Mouse (Mus musculus): ENCODE results near the gene Defb30. TPM values are rescaled to one million over a fixed set of nuclear protein-coding genes. Genes with fewer than 3 reads are reported as not detected.

Gene Defb30
- polyA plus RNA-seq, 1 experiment from 2014 or later, result not detected

DNA sequence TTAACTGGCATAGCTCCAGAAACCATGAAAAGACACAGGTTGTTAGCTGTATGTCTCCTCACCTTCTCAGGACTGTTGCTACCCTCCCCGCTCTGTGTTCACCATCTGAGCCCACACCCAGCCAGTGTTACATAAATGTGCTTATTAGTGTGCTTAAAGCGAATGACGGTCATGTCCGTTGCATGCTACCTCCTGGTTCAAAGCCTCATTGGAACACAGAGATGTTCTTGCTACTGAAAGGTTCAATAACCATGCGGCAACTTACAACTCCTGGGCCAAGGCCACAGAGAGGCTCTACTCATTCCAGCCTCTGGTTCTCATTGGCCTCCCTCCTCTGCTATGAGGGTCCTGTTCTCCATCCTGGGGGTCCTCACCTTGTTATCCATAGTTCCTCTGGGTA, 38.3 kb downstream of the Defb30 start, which contains the start of gene Defb43:
Gene Defb43, plus strand, starts transcription at position 301 of the 400 bp plus-strand sequence.
- H3K4me2 ChIP-seq, result no peak within 1 kb of the TSS
- 96% methylated on average over 5 of the region's 5 CpGs for WGBS
- no peak within 1 kb of the TSS for H3K27ac ChIP-seq
- H3K36me3 ChIP-seq, result no peaks in the 10 kb centered on the region
- no peaks in the 10 kb centered on the region for H3K27me3 ChIP-seq
- no peak within 1 kb of the TSS for H3K9ac ChIP-seq
- H3K9me3 ChIP-seq (replicated peaks), result no peaks in the 10 kb centered on the region
- H3K4me1 ChIP-seq, result no peaks in the 10 kb centered on the region
- ATAC-seq (replicated peaks; ENCODE audit: low FRiP score), result no peak
- no peak within 1 kb of the TSS for H3K4me3 ChIP-seq (replicated peaks)

DNA sequence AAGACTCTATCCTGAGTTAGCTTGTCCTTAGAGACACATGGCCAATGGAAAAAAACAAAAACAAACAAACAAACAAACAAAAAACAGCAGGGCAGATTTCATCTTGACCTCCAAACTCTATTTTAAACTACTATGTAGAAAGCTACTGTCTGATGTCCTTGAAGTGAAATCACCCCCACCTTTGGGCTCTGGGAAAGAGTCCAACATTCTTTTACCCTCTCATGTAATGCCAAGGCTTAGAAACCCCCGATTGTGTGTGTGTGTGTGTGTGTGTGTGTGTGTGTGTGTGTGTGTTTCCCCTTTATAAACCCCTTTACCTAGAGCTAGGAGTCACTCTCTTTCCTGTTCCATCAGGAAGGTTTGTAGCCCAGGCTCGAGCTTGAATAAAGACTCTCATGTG, 47.2 kb downstream of the Defb30 start:
- Histone ChIP-seq H3K27ac (no peak overlapping the region), H3K27me3 (no peaks in the 10 kb centered on the region), H3K4me2 (no peak overlapping the region), H3K9ac (no peak overlapping the region), H3K4me1 (peaks cover 1% of the 10 kb centered on the region; the same call in 1 of the 2 replicates), H3K9me3 (replicated peaks) (no peaks in the 10 kb centered on the region), H3K4me3 (replicated peaks) (no peak overlapping the region), H3K36me3 (no peaks in the 10 kb centered on the region)
- ATAC-seq (replicated peaks; ENCODE audit: low FRiP score), result no peak
- 70% methylated on average over 2 of the region's 2 CpGs for WGBS

DNA sequence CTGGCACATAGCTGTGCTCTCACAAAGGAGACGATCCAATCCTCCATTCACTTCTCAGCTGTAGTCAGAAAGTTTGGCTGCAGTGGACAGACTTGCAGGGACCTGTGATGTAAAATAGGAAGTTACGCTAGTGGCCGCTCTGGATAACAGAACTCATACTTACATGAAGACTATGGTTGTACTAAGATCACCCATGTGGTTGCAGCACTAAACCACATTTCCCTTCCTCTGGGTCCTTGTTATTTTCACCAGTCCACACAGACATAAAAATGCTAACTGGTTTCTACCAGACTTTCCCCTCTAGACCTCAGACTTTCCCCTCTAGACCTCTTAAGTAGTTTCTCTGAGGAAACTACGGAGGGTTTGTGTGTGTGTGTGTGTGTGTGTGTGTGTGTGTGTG, 50.8 kb downstream of the Defb30 start:
- H3K4me3 ChIP-seq (replicated peaks), result no peak overlapping the region
- H3K9me3 ChIP-seq (replicated peaks), result no peaks in the 10 kb centered on the region
- no peak overlapping the region for H3K9ac ChIP-seq
- no peak overlapping the region for H3K4me2 ChIP-seq
- ATAC-seq (replicated peaks; ENCODE audit: low FRiP score), result no peak
- H3K27ac ChIP-seq, result no peak overlapping the region
- no peaks in the 10 kb centered on the region for H3K36me3 ChIP-seq
- 89% methylated on average over 4 of the region's 4 CpGs for WGBS
- peaks cover 3% of the 10 kb centered on the region; the same call in 1 of the 2 replicates for H3K4me1 ChIP-seq
- no peaks in the 10 kb centered on the region for H3K27me3 ChIP-seq

DNA sequence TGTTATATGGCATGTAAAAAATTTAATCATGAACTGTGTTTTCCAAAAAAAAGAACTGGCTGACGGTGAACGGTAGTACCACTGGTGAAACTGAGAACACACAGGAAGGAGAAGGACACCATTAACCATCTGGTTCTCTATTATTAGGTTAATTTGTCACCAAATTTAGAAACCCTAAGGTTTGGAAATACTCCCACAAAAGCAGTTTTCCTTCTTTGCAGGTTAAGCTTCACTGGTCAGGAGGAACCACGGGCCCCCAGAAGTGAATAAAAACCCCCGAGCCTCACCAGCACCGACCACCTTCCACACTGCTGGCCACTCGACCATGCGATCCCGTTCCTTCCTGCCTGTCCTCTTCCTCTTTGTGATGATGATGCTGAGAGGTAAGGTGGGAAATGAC, 52.0 kb downstream of the Defb30 start, which contains the start of gene Defb47:
Gene Defb47, plus strand, starts transcription at position 301 of the 400 bp plus-strand sequence.
- no peak within 1 kb of the TSS for H3K9ac ChIP-seq
- 55% methylated on average over 8 of the region's 8 CpGs for WGBS
- no peak for ATAC-seq (replicated peaks; ENCODE audit: low FRiP score)
- H3K27ac ChIP-seq, result no peak within 1 kb of the TSS
- no peaks in the 10 kb centered on the region for H3K27me3 ChIP-seq
- peaks cover 3% of the 10 kb centered on the region; the same call in 1 of the 2 replicates for H3K4me1 ChIP-seq
- no peaks in the 10 kb centered on the region for H3K36me3 ChIP-seq
- no peak within 1 kb of the TSS for H3K4me2 ChIP-seq
- no peak within 1 kb of the TSS for H3K4me3 ChIP-seq (replicated peaks)
- no peaks in the 10 kb centered on the region for H3K9me3 ChIP-seq (replicated peaks)

DNA sequence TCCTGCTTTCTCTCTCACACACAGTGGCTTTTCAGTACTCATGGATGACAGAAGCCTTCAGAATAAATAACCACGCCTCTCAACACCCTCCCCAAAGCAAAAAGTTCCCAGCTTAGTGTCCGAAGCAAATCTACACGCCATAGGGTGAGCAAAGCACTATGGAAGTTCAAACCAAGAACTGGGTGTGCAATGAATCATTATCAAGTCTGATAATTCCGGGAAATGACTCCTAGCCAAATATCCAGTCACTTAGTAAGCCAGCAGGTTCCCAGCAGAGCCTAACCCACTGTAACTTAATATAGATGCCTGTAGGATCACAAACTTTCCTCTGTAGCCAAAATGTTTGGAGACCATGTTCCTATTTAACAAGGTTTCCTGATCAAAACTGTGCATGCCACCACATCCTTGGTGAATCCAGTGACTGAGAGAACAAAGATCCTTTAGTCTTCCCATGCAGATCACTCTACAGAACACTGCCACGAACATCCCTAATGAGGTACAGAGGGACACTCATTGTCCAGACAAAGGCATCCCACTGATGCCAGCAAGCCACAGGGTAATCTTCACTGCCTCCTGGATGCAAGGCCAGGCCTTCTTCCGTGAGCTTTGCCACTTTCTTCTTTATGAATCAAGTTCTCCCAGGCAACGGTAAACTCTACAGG, 57.8 kb downstream of the Defb30 start:
- Histone ChIP-seq H3K4me1 (no peaks in the 10 kb centered on the region), H3K36me3 (no peaks in the 10 kb centered on the region), H3K9ac (no peak overlapping the region), H3K9me3 (replicated peaks) (no peaks in the 10 kb centered on the region), H3K27ac (no peak overlapping the region), H3K4me2 (no peak overlapping the region), H3K27me3 (no peaks in the 10 kb centered on the region), H3K4me3 (replicated peaks) (no peak overlapping the region)
- no peak for ATAC-seq (replicated peaks; ENCODE audit: low FRiP score)
- WGBS, result 76% methylated on average over 7 of the region's 7 CpGs

DNA sequence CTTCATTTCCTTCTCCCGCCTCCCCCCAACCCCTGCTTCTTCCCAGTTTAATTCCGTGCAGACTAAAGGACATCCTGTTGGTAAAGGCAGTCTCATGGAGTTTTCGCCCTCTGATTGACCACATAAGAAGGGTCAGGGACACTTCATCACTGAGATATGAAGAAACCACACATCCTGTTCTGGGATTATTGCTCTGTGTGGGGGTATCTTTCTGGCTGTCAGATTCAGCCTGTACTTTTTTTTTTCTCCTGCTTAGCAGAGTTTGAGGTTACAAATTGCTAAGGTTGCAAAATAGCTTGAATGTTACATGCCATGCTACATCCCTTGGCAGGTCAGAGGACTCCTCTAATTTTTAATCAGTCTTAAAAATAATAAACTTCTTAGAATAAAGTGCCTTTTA, 58.5 kb downstream of the Defb30 start:
- H3K9ac ChIP-seq, result no peak overlapping the region
- no peak for ATAC-seq (replicated peaks; ENCODE audit: low FRiP score)
- H3K9me3 ChIP-seq (replicated peaks), result no peaks in the 10 kb centered on the region
- H3K36me3 ChIP-seq, result no peaks in the 10 kb centered on the region
- 63% methylated on average over 3 of the region's 3 CpGs for WGBS
- no peaks in the 10 kb centered on the region for H3K4me1 ChIP-seq
- no peaks in the 10 kb centered on the region for H3K27me3 ChIP-seq
- H3K4me3 ChIP-seq (replicated peaks), result no peak overlapping the region
- no peak overlapping the region for H3K4me2 ChIP-seq
- no peak overlapping the region for H3K27ac ChIP-seq

DNA sequence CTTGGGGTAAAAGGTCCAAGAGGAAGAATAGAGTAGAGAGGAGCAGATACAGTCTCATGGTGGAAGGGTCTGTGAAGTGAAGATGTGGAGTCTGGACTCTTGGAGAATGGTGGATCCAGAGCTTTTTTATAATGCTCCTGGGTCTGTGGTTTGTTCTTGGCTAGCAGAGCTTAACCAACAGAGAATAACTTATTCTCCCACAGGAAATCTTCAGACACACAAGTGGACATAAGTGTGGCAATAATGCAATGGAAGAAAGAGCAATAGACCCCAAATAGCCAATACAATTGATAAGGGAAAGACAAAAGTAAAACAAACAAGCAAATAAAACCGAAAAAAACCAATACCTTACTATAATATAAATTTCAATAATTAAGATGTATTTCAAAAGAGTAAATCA, 65.3 kb downstream of the Defb30 start, which contains the start of gene Defb48:
Gene Defb48, minus strand, starts transcription at position 101 of the 400 bp plus-strand sequence.
- H3K36me3 ChIP-seq, result no peaks in the 10 kb centered on the region
- no peak within 1 kb of the TSS for H3K4me2 ChIP-seq
- no peaks in the 10 kb centered on the region for H3K9me3 ChIP-seq (replicated peaks)
- H3K27ac ChIP-seq, result no peak within 1 kb of the TSS
- H3K4me3 ChIP-seq (replicated peaks), result no peak within 1 kb of the TSS
- H3K27me3 ChIP-seq, result no peaks in the 10 kb centered on the region
- 84% methylated on average over 1 of the region's 1 CpGs for WGBS
- no peaks in the 10 kb centered on the region for H3K4me1 ChIP-seq
- ATAC-seq (replicated peaks; ENCODE audit: low FRiP score), result no peak
- no peak within 1 kb of the TSS for H3K9ac ChIP-seq

Other genes starting within 250 kb of the Defb30 start
- 7.3 and 7.9 TPM in 2 replicates for gene Wdfy2, start 212.3 kb downstream of the Defb30 start, polyA plus RNA-seq (2015; fragmentation: Nextera tagmentation; extraction: Ambion mirVana)
- gene Defb48, start 65.5 kb downstream of the Defb30 start, polyA plus RNA-seq (2015; fragmentation: Nextera tagmentation; extraction: Ambion mirVana), result not detected in 2 replicates
- not detected in 2 replicates for gene Defb47, start 51.9 kb downstream of the Defb30 start, polyA plus RNA-seq (2015; fragmentation: Nextera tagmentation; extraction: Ambion mirVana)
- not detected in 2 replicates for gene Defb43, start 38.2 kb downstream of the Defb30 start, polyA plus RNA-seq (2015; fragmentation: Nextera tagmentation; extraction: Ambion mirVana)
- gene Defb42, start 3.0 kb downstream of the Defb30 start, polyA plus RNA-seq (2015; fragmentation: Nextera tagmentation; extraction: Ambion mirVana), result 1.6 TPM in 2 replicates

All from kidney, embryonic 15.5 days (tissue).